Mouse (Mus musculus): ENCODE measurements around the gene Commd9.

DNA sequence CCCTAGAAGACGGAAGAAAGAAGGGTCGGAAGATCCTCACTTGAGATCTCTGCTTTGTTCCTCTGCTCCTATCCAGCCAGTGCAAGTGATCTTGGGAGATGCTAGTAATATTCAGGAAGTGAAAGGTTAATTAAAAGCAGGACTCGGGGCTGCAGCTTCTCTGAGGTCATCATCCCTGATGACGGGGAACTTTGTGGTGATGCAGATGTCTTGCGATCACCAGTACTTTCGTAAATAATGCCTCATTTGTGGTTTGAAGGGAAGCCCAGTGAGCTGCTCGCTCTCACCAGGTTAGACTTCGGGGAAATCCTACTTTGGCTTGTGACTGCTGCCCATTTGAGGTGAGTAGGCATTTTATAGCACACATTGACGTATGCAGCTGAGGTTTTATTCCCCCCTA lies 29.9 kb upstream of the Commd9 start:
- TF ChIP-seq CTCF (IDR thresholded peaks at IDR 0.05; ENCODE audit: low read depth) (no peak), EP300 (IDR thresholded peaks at IDR 0.05; ENCODE audit: low read depth) (no peak)
